Mouse (Mus musculus): Measurements from ENCODE around the gene Wdr81.

The Wdr81 gene

GRCm38 (mm10) chr11:75453991-75454930, at the start of gene Wdr81:
Gene Wdr81 (minus strand): TSS chr11:75454717.
- DNase-seq (ENCODE audit: low spot score): peak; percentile 70

- DNase-seq (ENCODE audit: low spot score): no peak
Measured at GRCm38 (mm10) chr11:75498126-75498525, 43.6 kb upstream of the Wdr81 start.

- no peak for DNase-seq (ENCODE audit: low spot score)
Measured at GRCm38 (mm10) chr11:75494296-75495049, 40.0 kb upstream of the Wdr81 start.

GRCm38 (mm10) chr11:75487496-75487895, 33.0 kb upstream of the Wdr81 start:
- DNase-seq (ENCODE audit: low spot score): no peak

- DNase-seq (ENCODE audit: low spot score): peak; percentile 96
Measured at GRCm38 (mm10) chr11:75486601-75487285, 32.2 kb upstream of the Wdr81 start, which contains the start of gene Prpf8. Gene Prpf8 (plus strand): TSS chr11:75486816.

GRCm38 (mm10) chr11:75486192-75486591, 31.7 kb upstream of the Wdr81 start:
- DNase-seq (ENCODE audit: low spot score): no peak

GRCm38 (mm10) chr11:75473376-75473775, 18.9 kb upstream of the Wdr81 start:
- DNase-seq (ENCODE audit: low spot score): no peak

GRCm38 (mm10) chr11:75472469-75473081, 18.1 kb upstream of the Wdr81 start:
- DNase-seq (ENCODE audit: low spot score): no peak

GRCm38 (mm10) chr11:75470675-75471074, 16.2 kb upstream of the Wdr81 start:
- DNase-seq (ENCODE audit: low spot score): no peak

- DNase-seq (ENCODE audit: low spot score): no peak
Measured at GRCm38 (mm10) chr11:75469261-75469660, 14.7 kb upstream of the Wdr81 start.

GRCm38 (mm10) chr11:75468410-75468809, 13.9 kb upstream of the Wdr81 start:
- DNase-seq (ENCODE audit: low spot score): no peak

GRCm38 (mm10) chr11:75467512-75468215, 13.1 kb upstream of the Wdr81 start:
- DNase-seq (ENCODE audit: low spot score): no peak

GRCm38 (mm10) chr11:75466731-75467505, 12.4 kb upstream of the Wdr81 start:
- DNase-seq (ENCODE audit: low spot score): no peak

- DNase-seq (ENCODE audit: low spot score): no peak
Measured at GRCm38 (mm10) chr11:75465051-75465450, 10.5 kb upstream of the Wdr81 start.

GRCm38 (mm10) chr11:75464417-75464816, 9.9 kb upstream of the Wdr81 start:
- DNase-seq (ENCODE audit: low spot score): no peak

- no peak for DNase-seq (ENCODE audit: low spot score)
Measured at GRCm38 (mm10) chr11:75463624-75464023, 9.1 kb upstream of the Wdr81 start.

- DNase-seq (ENCODE audit: low spot score): peak; percentile 69
Measured at GRCm38 (mm10) chr11:75462865-75463336, 8.4 kb upstream of the Wdr81 start.

- DNase-seq (ENCODE audit: low spot score): peak; percentile 46
Measured at GRCm38 (mm10) chr11:75462253-75462783, 7.8 kb upstream of the Wdr81 start.

- DNase-seq (ENCODE audit: low spot score): peak; percentile 35
Measured at GRCm38 (mm10) chr11:75461743-75462252, 7.3 kb upstream of the Wdr81 start.

All from ovary, postnatal 14 days (tissue).